Mouse (Mus musculus) cerebellum, adult 8-10 months (tissue): ENCODE results near the gene Fst.

ENCODE experiments used
- DNase-seq: peaks from one replicate; pipeline ENCODE4 v3.0.0; 2022

Gene Fst

DNA sequence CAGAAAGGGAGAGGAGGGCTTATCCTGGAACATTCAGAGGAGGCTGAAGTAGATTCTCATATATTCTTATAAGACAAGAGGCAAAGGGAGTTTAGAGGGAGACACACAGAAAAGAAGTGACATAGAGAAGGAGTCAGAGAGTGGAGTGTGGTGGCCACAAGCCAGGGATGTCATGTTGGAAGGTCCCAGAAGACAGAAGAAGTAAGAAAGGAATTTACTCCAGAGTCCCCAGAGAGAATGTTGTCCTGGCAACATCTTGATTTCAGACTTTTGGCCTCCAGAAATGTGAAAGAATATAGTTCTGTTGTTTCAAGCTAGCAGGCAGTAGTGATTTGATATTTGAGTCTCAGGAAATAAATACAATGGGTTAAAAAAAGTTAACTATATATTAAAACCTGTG, 46.4 kb downstream of the Fst start:
- DNase-seq = no peak

DNA sequence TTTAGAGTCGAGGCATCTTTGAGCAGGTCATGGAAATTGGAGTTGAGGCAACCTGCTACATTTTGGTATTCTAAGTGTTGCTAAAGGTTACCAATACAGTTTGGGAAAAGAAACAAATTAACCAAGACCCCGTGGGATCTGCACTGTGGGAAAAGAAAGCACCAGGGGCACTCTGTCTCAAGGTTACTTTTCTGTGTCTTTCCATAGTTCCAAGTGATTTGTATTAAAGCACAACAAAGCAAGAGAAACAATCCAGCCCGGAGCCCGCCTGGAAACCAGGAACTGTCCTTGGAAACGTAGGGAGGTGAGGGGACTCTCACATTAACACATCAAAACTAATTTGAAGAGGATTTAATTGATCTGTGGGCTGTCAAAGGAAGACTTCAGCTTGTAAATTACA, 51.9 kb downstream of the Fst start:
- DNase-seq = no peak

- no peak for DNase-seq
Measured at GRCm38 (mm10) chr13:114406424-114406823, 52.3 kb downstream of the Fst start.

- no peak for DNase-seq
Measured at GRCm38 (mm10) chr13:114405100-114405715, 53.5 kb downstream of the Fst start.
